Mouse (Mus musculus): Measurements from ENCODE around the gene Atp6v0e. TPM values are rescaled to one million over a fixed set of nuclear protein-coding genes. Genes with fewer than 3 reads are reported as not detected.

Atp6v0e gene
- polyA plus RNA-seq, 1 experiment from 2014 or later = 112 TPM

DNA sequence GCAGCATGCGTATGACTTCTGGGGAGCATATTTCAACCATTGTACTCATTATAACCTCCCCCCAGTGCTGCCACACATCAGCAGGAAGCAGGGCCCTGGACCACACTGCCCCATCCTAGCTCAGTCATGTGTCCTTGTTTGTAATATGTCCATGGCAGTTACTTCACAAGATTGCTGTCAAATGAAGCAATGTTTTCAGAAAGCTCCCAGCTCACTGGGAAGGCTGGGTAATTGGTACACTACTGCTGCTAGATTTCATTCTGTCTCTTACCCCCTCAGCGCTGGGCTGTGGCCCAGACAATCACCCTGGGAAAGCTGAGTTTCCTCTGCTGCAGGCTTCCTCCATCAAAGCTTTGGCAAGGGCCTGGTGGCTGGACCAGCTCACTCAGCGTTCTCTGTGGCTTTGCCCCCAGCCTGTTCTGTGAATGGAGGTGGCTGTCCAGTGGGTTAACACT is 22.7 kb upstream of the Atp6v0e start:
- Histone ChIP-seq H3K36me3 (peaks cover 92% of the 10 kb centered on the region), H3K4me2 (no peak overlapping the region)
- ATAC-seq (ENCODE audit: insufficient number of reproducible peaks, insufficient read depth, low FRiP score, low TSS enrichment, low read depth) = no peak

DNA sequence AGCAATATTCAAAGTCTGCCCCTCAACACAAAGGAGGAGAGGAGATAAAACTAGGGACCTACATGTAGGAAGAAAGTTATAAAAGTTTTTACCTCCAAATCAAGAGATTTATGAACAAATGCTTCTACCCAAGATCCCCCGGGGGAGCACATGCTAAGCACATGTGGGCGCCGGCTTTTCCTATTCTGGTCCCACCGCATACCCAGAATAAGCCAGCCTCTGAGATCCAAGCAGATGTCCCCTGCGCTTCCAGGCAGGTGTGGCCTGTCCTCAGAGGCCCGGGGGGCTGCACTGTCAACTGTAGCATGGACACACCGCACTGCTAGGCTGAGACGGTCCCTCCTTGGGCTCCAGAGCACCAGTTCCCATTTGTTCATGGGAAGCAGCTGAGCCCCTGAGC is 19.6 kb upstream of the Atp6v0e start:
- H3K9ac ChIP-seq (replicated peaks) = no peak overlapping the region
- no peak overlapping the region for H3K27ac ChIP-seq
- no peak for ATAC-seq (ENCODE audit: insufficient number of reproducible peaks, insufficient read depth, low FRiP score, low TSS enrichment, low read depth)
- 0 out of 2 replicates have a peak, but pooled peaks cover 3% of the 10 kb centered on the region for H3K4me1 ChIP-seq (replicated peaks)
- 93% methylated on average over 8 of the region's 8 CpGs for WGBS
- H3K4me2 ChIP-seq = no peak overlapping the region
- no peaks in the 10 kb centered on the region for H3K27me3 ChIP-seq
- peaks cover 100% of the 10 kb centered on the region for H3K36me3 ChIP-seq
- H3K4me3 ChIP-seq (replicated peaks) = no peak overlapping the region
- H3K9me3 ChIP-seq = no peaks in the 10 kb centered on the region

More for the DNA sequence above, 22.7 kb upstream of the Atp6v0e start:
- H3K9ac ChIP-seq (replicated peaks) = no peak overlapping the region
- H3K4me3 ChIP-seq (replicated peaks) = no peak overlapping the region
- 91% methylated on average over 3 of the region's 3 CpGs for WGBS
- H3K4me1 ChIP-seq (replicated peaks) = no peaks in the 10 kb centered on the region
- no peak overlapping the region for H3K27ac ChIP-seq
- H3K9me3 ChIP-seq = no peaks in the 10 kb centered on the region
- no peaks in the 10 kb centered on the region for H3K27me3 ChIP-seq

DNA sequence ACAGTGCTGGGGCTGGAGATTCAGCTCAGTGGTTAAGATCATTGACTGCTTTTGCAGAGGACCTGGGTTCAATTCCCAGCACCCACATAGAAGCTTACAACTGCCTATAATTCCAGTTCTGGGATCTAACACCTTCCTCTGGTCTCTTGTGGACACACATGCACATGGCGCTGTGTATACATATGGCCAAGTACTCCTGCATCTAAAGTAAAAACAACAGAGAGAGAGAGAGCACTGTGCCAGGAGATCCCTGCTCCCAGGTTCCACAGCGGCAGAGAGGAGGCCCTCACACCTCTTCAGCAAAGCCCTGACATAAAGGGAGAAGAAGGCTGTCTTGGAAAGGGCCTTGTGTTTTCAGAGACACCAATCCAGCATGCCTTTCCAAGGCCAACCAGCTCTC is 19.0 kb upstream of the Atp6v0e start:
- 98% methylated on average over 2 of the region's 2 CpGs for WGBS
- H3K27me3 ChIP-seq = no peaks in the 10 kb centered on the region
- H3K4me1 ChIP-seq (replicated peaks) = 0 out of 2 replicates have a peak, but pooled peaks cover 3% of the 10 kb centered on the region
- no peak overlapping the region for H3K4me2 ChIP-seq
- no peak for ATAC-seq (ENCODE audit: insufficient number of reproducible peaks, insufficient read depth, low FRiP score, low TSS enrichment, low read depth)
- no peak overlapping the region for H3K27ac ChIP-seq
- no peak overlapping the region for H3K9ac ChIP-seq (replicated peaks)
- H3K9me3 ChIP-seq = no peaks in the 10 kb centered on the region
- peaks cover 100% of the 10 kb centered on the region for H3K36me3 ChIP-seq
- H3K4me3 ChIP-seq (replicated peaks) = no peak overlapping the region

DNA sequence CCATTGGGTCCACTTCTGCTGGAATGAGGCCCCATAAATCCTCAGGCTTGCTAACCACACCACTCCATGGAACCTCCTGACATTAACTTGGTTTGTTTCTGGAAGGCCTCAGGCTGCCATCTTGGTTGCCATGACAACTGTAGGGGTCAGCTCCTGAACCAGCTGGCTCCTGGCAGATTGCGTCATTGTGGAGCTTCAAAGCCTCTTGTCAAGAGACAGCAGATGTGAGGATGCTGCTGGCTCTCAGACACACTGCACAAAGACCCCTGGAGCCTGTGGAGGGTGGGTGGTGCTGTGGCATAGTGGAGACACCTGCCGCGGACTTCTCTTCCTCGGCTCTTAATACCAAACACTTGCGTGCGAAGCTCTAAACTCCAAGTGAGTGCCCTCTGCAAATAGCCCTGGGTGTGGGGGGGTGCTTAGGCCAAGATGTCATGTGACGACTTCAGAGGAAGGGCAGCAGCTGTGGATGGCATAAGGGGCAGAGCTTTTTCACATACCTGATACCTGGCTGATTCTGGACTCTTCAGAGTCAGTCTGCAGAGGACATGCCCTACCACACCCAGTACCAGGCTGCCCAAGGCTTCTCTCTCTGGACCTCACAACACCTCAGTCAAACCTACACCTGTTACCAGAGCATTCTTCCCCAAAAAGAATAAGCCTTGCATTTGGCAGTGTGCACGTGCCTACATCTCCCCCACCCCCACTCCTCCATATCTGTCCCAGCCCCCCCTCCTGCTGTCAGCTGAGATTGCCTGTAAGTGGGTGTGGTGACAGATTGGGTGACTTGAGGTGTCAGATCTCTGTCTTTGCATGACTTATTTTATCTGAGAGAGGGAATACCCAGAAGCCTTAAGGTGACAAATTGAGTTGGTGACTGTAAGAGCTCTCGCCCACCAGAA is 18.3 kb upstream of the Atp6v0e start:
- Histone ChIP-seq H3K27ac (no peak overlapping the region), H3K9ac (replicated peaks) (no peak overlapping the region), H3K36me3 (peaks cover 100% of the 10 kb centered on the region), H3K4me2 (no peak overlapping the region), H3K4me1 (replicated peaks) (0 out of 2 replicates have a peak, but pooled peaks cover 3% of the 10 kb centered on the region), H3K4me3 (replicated peaks) (no peak overlapping the region), H3K27me3 (no peaks in the 10 kb centered on the region), H3K9me3 (no peaks in the 10 kb centered on the region)
- 82% methylated on average over 9 of the region's 9 CpGs for WGBS
- no peak for ATAC-seq (ENCODE audit: insufficient number of reproducible peaks, insufficient read depth, low FRiP score, low TSS enrichment, low read depth)

DNA sequence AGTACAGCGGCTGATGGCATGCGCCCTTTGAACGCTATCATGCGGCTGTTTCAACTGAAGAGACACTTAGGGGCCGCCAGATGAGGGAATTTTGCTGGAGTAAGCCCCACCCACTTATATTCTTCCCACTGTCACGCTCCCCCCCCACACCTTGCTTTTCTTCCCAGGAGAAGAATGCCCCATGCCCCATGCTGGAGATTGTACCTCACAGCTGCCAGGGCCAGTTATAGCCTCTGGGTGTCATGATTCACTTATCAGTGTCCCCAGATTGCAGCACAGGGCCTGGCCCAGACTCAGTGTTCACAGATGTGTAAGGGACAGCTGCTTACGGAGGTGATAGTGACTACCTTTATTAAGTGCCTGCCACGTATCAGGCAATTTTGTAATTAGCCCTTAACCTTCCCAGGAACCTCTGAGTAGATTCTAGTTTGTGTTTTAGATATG is 17.6 kb upstream of the Atp6v0e start:
- Histone ChIP-seq H3K4me3 (replicated peaks) (no peak overlapping the region), H3K9ac (replicated peaks) (no peak overlapping the region), H3K4me1 (replicated peaks) (0 out of 2 replicates have a peak, but pooled peaks cover 6% of the 10 kb centered on the region), H3K36me3 (peaks cover 98% of the 10 kb centered on the region), H3K9me3 (no peaks in the 10 kb centered on the region), H3K4me2 (no peak overlapping the region), H3K27ac (no peak overlapping the region), H3K27me3 (no peaks in the 10 kb centered on the region)
- no peak for ATAC-seq (ENCODE audit: insufficient number of reproducible peaks, insufficient read depth, low FRiP score, low TSS enrichment, low read depth)
- 94% methylated on average over 8 of the region's 8 CpGs for WGBS

DNA sequence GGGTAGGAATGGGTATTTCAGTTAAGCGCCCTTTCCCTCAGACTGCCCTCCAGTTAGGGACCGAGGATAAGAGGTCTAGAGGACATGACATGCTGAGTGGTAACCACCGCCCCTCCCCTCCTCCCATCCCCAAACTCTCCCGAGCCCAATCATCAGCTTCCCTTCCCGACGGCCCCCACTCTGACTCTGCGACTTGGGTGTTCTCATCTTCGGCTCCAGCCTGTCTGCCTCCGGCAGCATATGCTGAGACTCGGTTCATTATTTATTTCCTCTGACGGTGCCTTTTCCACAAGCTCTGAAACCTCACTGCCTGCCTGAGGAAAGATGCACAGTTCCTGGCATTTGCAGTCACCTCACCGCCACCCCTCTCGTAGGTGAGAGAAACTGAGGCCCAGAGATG is 15.7 kb upstream of the Atp6v0e start:
- peaks cover 87% of the 10 kb centered on the region for H3K36me3 ChIP-seq
- H3K27ac ChIP-seq = peak overlapping the region; percentile 45; the same call in 1 of the 2 replicates

DNA sequence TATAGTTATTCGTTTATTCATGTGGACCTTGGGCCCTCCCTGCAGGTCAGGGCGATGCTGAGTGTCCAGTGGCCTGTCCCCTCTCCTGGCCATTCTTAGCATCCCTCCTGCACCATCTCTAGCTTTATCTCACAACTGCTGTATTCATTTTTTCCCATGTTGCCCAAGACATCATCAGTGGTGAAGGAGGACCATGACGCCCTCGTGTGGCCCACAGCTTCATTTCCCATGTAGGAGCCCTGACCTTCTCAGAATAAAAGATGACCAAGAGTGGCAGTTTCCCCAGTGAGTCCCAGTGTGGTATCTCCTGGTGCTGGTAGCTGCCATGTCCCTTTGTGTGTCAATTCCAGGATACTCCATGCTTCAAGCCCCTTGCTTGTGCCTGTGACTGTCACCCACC is 13.5 kb upstream of the Atp6v0e start:
- H3K36me3 ChIP-seq = peaks cover 86% of the 10 kb centered on the region
- 85% methylated on average over 4 of the region's 4 CpGs for WGBS
- no peak overlapping the region for H3K4me3 ChIP-seq (replicated peaks)
- H3K9ac ChIP-seq (replicated peaks) = no peak overlapping the region; the same call in 1 of the 2 replicates
- no peaks in the 10 kb centered on the region for H3K9me3 ChIP-seq
- H3K27me3 ChIP-seq = no peaks in the 10 kb centered on the region
- peak overlapping the region; percentile 17; the same call in 1 of the 2 replicates for H3K27ac ChIP-seq
- 0 out of 2 replicates have a peak, but pooled peaks cover 11% of the 10 kb centered on the region for H3K4me1 ChIP-seq (replicated peaks)
- no peak overlapping the region for H3K4me2 ChIP-seq
- no peak for ATAC-seq (ENCODE audit: insufficient number of reproducible peaks, insufficient read depth, low FRiP score, low TSS enrichment, low read depth)

More for the DNA sequence above, 15.7 kb upstream of the Atp6v0e start:
- ATAC-seq (ENCODE audit: insufficient number of reproducible peaks, insufficient read depth, low FRiP score, low TSS enrichment, low read depth) = no peak
- Histone ChIP-seq H3K4me2 (no peak overlapping the region), H3K27me3 (no peaks in the 10 kb centered on the region), H3K4me3 (replicated peaks) (no peak overlapping the region), H3K9me3 (no peaks in the 10 kb centered on the region), H3K4me1 (replicated peaks) (0 out of 2 replicates have a peak, but pooled peaks cover 11% of the 10 kb centered on the region), H3K9ac (replicated peaks) (no peak overlapping the region)
- WGBS = 47% methylated on average over 13 of the region's 13 CpGs

DNA sequence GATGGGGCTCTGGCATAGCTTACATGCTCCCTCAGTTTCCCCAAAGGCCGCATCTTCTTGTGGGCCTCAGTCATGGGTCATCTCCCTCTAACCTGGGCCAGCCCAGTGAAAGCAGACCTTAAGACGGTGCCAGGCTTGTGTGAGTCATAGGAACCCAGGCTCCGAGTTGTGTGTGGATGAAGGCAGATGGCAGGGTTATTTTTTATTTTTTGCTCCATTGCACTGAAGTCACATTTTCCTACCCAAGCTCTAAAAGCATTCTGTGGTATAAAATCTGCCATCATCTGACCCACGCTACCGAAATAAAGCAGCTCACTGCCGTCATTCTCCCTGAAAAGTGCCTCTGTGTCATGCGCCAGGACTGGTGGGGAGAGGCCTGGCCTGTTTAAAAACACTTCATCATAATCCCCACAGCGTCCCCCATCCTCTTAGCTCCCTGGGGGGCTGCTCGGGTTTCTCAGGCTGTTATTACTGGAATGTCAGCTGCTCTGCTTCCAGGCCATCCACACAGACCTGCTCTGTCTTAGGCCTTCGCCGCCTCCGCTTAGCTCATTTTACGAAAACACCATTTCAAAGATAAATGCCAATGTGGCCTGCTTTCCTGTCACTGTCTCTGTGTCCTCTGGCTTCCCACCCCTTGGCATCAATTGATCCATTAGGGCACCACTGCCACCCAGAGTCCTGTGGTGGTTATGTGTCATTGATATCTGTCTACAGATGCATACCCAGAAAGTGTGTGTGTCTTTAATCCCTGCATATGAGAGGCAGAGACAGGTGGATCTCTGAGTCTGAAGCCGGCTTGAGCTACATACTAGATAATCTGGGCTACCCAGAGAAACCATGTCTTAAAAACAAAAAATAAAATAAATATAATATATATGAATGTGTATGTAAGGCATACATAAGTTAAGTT is 12.3 kb upstream of the Atp6v0e start:
- 0 out of 2 replicates have a peak, but pooled peaks cover 11% of the 10 kb centered on the region for H3K4me1 ChIP-seq (replicated peaks)
- H3K9ac ChIP-seq (replicated peaks) = no peak overlapping the region; the same call in 1 of the 2 replicates
- H3K27ac ChIP-seq = peak overlapping the region; percentile 83
- peaks cover 86% of the 10 kb centered on the region for H3K36me3 ChIP-seq
- no peaks in the 10 kb centered on the region for H3K9me3 ChIP-seq
- H3K27me3 ChIP-seq = no peaks in the 10 kb centered on the region
- H3K4me2 ChIP-seq = no peak overlapping the region
- no peak overlapping the region for H3K4me3 ChIP-seq (replicated peaks)
- ATAC-seq (ENCODE audit: insufficient number of reproducible peaks, insufficient read depth, low FRiP score, low TSS enrichment, low read depth) = no peak
- WGBS = 66% methylated on average over 14 of the region's 14 CpGs

DNA sequence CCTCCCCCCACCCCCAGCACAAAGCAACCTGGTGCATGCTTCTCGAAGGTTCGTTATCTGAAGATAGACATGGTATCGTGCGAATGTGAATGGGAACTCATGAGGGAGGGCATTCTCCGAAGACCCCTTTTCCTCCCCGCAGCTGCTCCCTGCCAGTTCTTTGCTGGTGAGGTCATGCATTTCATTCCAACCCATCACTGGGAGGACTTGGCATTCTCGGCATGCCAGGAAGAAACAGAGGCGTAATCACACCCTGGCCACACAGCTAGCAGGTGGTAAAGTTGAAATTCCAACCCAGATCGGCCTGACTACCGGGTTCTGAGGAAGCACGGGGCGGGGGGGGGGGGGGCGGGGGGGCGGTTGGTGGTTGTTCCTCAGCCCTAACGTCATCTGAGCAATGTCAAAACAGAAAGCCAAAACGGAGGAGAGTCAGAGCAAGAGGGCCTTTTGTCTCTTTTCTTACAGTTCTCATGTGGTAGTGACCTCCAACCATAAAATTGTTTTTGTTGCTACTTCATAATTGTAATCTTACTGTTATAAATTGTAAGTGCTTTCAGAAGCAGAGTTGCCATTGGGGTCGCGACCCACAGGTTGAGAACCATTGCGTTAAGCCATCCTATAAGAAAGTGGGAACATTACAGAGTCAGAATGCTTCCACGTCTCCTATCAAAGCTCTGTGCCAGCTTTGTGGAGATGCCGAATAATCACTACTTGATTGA is 4.0 kb upstream of the Atp6v0e start:
- ATAC-seq (ENCODE audit: insufficient number of reproducible peaks, insufficient read depth, low FRiP score, low TSS enrichment, low read depth) = no peak
- no peak overlapping the region for H3K4me2 ChIP-seq
- no peaks in the 10 kb centered on the region for H3K9me3 ChIP-seq
- no peak overlapping the region for H3K9ac ChIP-seq (replicated peaks)
- H3K4me1 ChIP-seq (replicated peaks) = peaks cover 6% of the 10 kb centered on the region
- no peak overlapping the region for H3K4me3 ChIP-seq (replicated peaks)
- H3K27me3 ChIP-seq = no peaks in the 10 kb centered on the region
- no peak overlapping the region for H3K27ac ChIP-seq
- 47% methylated on average over 20 of the region's 21 CpGs for WGBS
- H3K36me3 ChIP-seq = peaks cover 40% of the 10 kb centered on the region

DNA sequence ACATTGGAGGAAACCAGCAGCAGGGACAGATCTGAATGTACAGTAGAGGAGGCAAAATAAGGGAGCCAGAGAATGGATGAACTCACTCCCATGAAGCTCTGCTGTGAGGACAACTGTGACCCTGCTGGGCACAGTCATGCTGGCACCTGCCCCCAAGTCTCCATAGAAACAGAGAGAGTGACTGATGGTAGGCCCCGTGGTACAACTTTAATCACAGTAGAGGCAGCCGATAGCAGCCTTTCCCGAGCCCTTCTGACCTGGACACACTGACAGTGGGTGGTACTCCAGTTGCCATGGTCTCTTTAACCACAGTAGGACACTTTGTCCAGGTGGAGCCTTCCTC is 3.5 kb upstream of the Atp6v0e start:
- H3K4me2 ChIP-seq = no peak overlapping the region
- H3K27ac ChIP-seq = no peak overlapping the region
- peaks cover 6% of the 10 kb centered on the region for H3K4me1 ChIP-seq (replicated peaks)
- peaks cover 34% of the 10 kb centered on the region for H3K36me3 ChIP-seq
- no peak for ATAC-seq (ENCODE audit: insufficient number of reproducible peaks, insufficient read depth, low FRiP score, low TSS enrichment, low read depth)
- no peak overlapping the region for H3K9ac ChIP-seq (replicated peaks)
- WGBS = 73% methylated on average over 3 of the region's 3 CpGs
- H3K9me3 ChIP-seq = no peaks in the 10 kb centered on the region
- no peaks in the 10 kb centered on the region; the same call in 1 of the 2 replicates for H3K27me3 ChIP-seq
- no peak overlapping the region for H3K4me3 ChIP-seq (replicated peaks)
